Mouse (Mus musculus): ENCODE measurements around the gene Plvap. TPM values are rescaled to one million over a fixed set of nuclear protein-coding genes. Genes with fewer than 3 reads are reported as not detected.
A peak's percentile ranks its signal among the peaks of the same experiment; 100 is the strongest.

The Plvap gene
- total RNA-seq, 2 experiments from 2014 or later = 8.5 to 9.1 TPM

DNA sequence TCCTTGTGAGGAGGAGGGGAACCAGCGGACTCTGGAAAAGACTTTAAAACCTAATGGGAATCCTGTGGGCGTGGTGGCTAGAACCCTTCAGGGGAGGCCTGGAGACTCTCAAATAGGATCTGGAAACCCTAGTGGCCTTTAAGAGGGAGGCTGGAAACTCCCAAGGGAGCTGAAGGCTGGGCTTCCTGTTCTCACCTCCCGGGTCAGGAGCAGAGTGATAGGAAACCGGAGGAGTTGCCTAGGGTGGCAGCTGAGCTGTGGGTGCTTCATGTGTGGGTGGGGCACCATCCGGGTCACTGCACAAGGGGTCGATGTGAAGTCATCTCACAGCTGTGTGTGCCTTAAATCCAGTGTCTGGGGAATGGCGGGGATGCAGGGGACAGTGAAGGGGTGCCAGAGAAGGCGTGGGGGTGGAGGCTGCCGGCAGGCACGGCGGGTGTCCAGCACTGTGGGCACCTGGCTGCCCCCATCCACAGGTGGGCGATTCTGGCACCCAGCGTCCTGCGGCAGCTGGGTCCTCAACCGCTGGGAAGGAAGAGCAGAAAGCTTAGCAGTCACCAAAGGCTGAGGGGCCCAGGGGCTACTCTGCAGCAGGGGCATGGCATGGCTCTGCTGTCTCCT lies 13.6 kb downstream of the Plvap start:
- no peak for TF ChIP-seq CTCF (IDR thresholded peaks at IDR 0.05)
- DNase-seq (ENCODE audit: extremely low spot score in 1 of 2, low spot score in 2 of 2) = no peak
- H3K4me3 ChIP-seq = no peak overlapping the region
- intact Hi-C loops (cut with DNase I) = no loop called here
- no peak overlapping the region for H3K27ac ChIP-seq

DNA sequence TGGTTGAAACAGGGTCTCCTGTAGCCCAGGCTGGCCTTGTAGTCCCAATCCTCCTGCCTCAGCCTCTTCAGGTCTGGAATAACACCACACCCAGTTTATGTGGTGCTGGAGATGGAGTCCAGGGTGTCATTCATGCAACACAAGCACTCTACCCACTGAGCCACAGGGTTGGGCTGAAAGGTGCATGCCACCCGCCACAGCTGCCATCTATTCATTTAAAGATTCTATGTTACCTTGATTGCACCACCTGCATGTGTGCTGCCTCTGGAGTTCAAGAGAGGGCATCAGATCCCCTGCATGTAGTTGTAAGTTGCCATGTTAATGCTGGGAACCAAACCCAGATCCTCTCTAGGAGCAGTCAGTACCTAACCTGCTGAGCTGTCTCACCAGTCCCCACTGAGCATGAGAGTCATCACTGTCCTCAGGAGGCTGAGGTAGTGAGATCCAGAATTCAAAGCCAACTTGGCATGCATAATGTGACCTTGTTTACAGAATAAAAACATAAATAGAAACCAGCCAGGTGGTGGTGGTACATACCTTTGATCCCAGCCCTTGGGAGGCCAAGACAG lies 14.4 kb downstream of the Plvap start:
- no peak for TF ChIP-seq CTCF (IDR thresholded peaks at IDR 0.05)
- no peak overlapping the region for H3K27ac ChIP-seq
- H3K4me3 ChIP-seq = no peak overlapping the region
- no peak for DNase-seq (ENCODE audit: extremely low spot score in 1 of 2, low spot score in 2 of 2)
- intact Hi-C loops (cut with DNase I) = no loop called here

DNA sequence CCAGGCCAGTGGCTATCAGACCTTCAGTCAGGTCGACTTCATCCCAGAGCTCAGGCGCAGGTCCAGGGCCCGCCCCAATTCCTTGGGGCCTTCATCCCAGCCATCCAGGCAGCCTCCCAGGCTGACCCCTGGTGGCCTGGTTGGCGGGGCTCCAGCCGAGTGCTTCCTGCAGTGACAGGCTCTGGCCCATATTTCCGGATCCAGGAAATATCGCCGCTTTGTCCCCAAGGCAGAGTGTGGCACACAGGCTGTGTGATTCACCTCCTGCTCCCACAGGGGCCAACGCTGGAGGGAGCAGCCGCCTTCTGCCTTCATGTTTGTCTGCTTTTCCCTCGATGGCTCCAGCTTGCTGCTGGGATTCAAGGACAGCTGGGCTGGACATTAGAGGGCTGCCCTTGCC lies 15.1 kb downstream of the Plvap start:
- peak; percentile 6 for TF ChIP-seq CTCF (IDR thresholded peaks at IDR 0.05)
- intact Hi-C loops (cut with DNase I) = no loop called here
- DNase-seq (ENCODE audit: extremely low spot score in 1 of 2, low spot score in 2 of 2) = peak in 1 of 2 experiments; percentile 47
- no peak overlapping the region for H3K4me3 ChIP-seq
- H3K27ac ChIP-seq = peak overlapping the region; percentile 36; the same call in 1 of the 2 replicates

DNA sequence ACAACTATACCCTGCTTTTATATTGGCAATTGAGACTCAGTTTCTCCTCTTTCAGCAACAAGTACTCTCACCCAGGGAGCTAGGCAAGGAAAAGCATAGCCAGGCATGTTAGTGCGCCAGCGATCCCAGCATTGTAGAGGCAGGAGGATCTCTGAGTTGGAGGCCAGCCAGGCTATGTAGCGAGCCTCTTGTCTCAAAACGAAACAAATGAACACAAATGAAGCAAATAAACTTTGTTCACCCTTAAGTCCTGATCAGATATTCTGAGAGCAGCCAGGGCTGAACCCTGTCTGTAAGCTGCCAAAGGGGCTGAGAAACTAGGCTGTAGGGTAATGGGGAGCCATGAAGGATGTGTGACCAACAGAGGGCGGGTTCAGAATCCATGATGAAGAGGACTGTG lies 15.7 kb downstream of the Plvap start:
- TF ChIP-seq CTCF (IDR thresholded peaks at IDR 0.05) = no peak
- intact Hi-C loops (cut with DNase I) = loop anchor here (1.0 kb wide), 1 partner anchor 25 kb away; no protein-coding TSS in a partner anchor
- DNase-seq (ENCODE audit: extremely low spot score in 1 of 2, low spot score in 2 of 2) = no peak
- no peak overlapping the region for H3K4me3 ChIP-seq
- no peak overlapping the region for H3K27ac ChIP-seq

DNA sequence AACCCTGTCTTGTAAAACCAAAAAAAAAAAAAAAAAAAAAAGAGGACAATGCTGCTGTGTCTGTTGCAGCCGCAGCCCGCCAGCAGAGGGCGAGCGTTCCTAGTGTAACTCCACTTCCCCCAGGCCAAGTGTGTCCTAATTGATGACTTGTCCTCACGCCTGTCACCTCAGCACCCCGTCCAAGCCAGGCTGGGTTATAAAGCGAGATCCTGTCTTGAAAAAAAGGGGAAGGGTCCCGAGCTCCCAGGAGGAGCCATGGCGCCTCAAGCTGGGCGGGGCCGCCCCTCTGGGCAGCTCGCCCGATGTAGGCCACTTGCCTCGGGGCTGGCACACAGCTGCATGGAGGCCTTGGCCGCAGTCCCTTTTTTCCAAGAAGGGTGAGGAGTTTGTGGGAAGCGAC lies 16.5 kb downstream of the Plvap start:
- Histone ChIP-seq H3K27ac (no peak overlapping the region), H3K4me3 (no peak overlapping the region)
- DNase-seq (ENCODE audit: extremely low spot score in 1 of 2, low spot score in 2 of 2) = peak; percentile 73 to 81
- TF ChIP-seq CTCF (IDR thresholded peaks at IDR 0.05) = peak; percentile 76
- intact Hi-C loops (cut with DNase I) = loop anchor here (1.0 kb wide), 1 partner anchor 26 kb away; no protein-coding TSS in a partner anchor

DNA sequence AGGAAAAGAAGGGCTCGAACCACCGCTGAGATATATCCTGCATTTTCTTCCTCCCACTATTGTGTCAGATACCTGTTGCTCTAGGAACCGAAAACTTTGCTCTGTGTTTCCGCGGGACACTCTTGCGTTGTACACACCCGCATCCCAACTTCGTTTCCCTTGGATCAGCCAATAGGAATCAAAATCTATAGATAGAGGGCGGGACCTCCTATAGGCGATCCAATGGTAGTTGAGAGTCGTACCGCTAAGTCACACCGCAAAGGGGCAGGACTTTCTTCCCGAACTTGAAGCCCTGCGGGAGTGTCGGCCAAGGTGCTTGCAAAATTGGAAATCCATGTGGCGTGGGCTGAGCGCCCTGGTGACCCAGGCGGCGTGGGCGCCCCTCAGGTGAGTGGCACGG lies 23.1 kb downstream of the Plvap start:
- TF ChIP-seq CTCF (IDR thresholded peaks at IDR 0.05) = no peak; the same call in 1 of the 2 replicates
- peak overlapping the region; percentile 69 for H3K27ac ChIP-seq
- peak overlapping the region; percentile 60 for H3K4me3 ChIP-seq
- intact Hi-C loops (cut with DNase I) = no loop called here
- peak; percentile 77 to 85 for DNase-seq (ENCODE audit: extremely low spot score in 1 of 2, low spot score in 2 of 2)

DNA sequence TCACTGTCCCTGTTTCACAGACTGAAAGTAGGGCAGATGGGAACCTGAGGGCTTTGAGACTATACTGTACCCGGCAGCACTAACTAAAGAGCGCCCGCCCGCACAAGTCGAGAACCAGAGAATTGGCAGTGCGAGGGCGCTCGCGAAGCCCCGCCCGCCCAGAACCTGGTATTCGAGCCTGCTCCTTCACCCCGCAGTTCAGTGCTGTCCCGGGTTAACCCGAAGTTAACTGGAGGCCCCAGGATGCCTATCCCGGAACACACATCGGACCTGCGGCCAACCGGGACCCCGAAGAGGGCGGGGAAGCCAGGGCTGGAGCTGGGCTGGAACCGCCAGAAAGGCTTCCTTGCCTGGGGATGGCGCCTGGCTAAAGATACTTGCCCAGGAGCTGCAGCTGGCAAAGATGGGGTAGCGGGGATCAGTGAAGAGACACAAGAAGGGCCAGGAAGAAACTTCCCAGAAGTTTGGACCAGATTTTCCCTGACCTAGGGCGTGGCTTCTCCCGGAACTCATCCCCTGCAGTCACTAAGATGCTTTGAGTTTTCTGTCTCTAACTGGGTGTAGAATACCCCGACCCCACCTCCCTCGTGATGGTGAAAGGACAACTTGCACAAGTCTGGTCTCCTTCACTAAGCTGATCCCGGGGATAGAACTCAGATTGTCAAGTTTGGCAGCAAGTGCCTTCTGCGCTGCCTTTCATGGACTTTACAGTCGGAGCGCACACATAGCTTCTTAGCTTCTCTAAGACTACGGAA lies 23.7 kb downstream of the Plvap start, which contains the start of gene Gtpbp3:
TSS of gene Gtpbp3 (plus strand) at position 413 of the 755 bp plus-strand sequence.
- H3K4me3 ChIP-seq = peak within 1 kb of the TSS; percentile 60
- DNase-seq (ENCODE audit: extremely low spot score in 1 of 2, low spot score in 2 of 2) = peak; percentile 77
- H3K27ac ChIP-seq = peak within 1 kb of the TSS; percentile 80
- intact Hi-C loops (cut with DNase I) = no loop called here
- no peak for TF ChIP-seq CTCF (IDR thresholded peaks at IDR 0.05)

DNA sequence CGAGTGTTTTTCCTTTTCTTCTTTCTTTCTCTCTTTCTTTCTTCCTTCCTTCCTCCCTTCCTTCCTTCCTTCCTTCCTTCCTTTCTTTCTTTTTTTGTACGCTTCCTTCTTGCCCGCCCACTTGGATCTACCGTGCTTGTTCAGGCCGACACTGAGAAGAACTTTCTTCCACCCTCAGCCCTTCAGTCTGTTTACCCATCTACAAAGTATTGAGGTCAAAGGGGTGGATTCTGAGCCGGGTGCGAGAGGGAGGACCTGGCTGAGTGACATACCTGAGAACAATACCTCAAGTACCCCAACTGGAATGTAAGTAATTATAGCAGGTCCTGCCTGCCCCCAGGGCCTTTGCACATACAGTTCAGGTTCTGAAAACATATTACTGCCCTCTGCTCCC lies 25.4 kb downstream of the Plvap start:
- DNase-seq (ENCODE audit: extremely low spot score in 1 of 2, low spot score in 2 of 2) = no peak
- intact Hi-C loops (cut with DNase I) = no loop called here
- peak overlapping the region; percentile 73 for H3K4me3 ChIP-seq
- TF ChIP-seq CTCF (IDR thresholded peaks at IDR 0.05) = no peak
- peak overlapping the region; percentile 85 for H3K27ac ChIP-seq

DNA sequence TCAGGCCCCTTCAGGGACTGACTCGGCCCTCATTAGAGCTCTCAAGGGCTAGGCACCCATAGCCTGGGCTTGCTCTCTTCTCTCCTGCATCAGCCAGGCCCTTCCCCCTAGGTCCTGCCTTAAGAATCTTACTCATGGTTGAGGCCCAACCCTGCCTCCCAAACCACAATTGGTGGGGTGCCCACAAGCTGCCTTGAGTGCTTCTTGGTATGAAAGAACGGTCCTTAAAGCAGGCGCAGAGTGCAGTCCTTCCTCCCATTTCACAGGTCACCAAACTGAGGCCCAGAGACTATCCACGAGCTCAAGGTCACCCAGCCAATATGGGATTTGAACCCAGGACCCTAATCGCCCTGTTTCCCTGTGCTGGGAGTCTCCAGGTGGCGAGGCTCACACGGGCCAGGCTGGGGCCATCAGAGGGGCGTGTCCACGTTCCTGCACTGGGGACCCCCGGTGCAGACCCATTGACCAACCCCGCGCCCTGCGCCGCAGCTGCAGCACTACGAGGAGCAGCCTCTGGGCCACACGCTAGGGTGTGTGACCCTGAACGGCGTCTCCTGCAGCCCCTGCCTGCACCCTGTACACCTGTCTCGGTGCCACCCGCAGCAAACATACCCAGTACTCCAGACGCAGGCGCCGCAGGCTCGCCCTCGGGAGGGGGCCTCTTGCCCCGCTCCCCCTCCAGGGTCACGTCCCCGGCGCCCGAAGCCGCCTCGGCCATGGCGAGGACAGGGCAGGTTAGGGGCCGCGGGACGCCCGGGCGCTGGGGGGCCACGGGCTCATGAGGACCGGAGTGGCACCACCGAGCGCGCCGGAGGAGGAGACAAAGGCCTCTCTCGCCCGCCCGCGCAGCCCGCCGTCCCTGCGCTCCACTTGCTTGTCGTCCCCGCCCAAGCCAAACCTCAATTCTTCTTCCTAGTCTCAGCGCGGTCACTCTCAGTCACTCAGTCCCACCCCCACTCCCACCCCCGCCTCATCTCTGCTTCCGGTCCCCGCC lies 26.1 kb downstream of the Plvap start, which contains the start of gene Ano8:
TSS of gene Ano8 (minus strand) at position 822 of the 994 bp plus-strand sequence.
- H3K27ac ChIP-seq = peak within 1 kb of the TSS; percentile 85
- intact Hi-C loops (cut with DNase I) = loop anchor here (1.0 kb wide), 1 partner anchor 21 kb away; the partner anchor contains the start of gene Mrpl34
- H3K4me3 ChIP-seq = peak within 1 kb of the TSS; percentile 73
- peak; percentile 86 to 87 for DNase-seq (ENCODE audit: extremely low spot score in 1 of 2, low spot score in 2 of 2)
- TF ChIP-seq CTCF (IDR thresholded peaks at IDR 0.05) = no peak

DNA sequence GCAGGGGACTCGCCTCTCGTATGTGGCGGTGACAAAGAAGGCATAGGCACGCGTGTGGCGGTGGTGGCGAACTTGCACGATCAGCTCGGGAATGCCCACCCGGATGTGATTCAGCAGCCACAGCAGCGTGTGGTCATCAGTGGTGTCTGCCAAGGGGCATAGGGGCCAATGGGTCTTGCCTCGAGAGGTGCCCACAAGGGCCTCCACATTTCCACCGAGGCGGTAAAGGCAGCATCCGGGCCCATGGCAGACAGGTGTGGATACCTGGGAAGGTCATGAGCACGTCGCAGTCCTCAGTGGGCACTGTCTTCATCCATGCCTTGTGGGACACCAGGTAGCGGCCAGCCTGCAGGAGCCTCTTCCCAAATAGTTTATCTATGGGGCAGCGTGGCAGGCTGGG lies 26.8 kb downstream of the Plvap start:
- TF ChIP-seq CTCF (IDR thresholded peaks at IDR 0.05) = no peak
- H3K4me3 ChIP-seq = peak overlapping the region; percentile 73
- no peak overlapping the region for H3K27ac ChIP-seq
- intact Hi-C loops (cut with DNase I) = loop anchor here (1.0 kb wide), 1 partner anchor 20 kb away; the partner anchor contains the start of gene Mrpl34
- no peak for DNase-seq (ENCODE audit: extremely low spot score in 1 of 2, low spot score in 2 of 2)

DNA sequence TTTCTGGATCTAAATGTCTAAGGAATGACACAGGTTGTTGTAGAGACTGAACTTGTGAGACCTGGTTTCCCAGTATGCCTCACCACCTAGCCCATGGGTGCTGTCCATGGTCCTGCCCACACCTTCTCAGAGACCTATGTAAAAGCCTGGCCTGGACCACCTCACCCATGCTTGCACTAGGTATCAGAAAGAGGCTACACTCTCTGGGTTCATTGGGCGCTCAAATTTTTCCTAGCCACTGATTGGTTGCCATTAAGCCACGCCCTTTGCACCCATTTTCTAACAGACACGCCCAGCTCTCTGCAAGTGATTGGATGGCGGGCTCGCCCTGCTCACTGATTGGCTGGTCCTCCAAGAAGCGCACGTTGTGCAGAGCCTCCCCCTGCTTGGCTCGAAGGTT lies 27.6 kb downstream of the Plvap start:
- intact Hi-C loops (cut with DNase I) = no loop called here
- Histone ChIP-seq H3K4me3 (no peak overlapping the region), H3K27ac (no peak overlapping the region)
- DNase-seq (ENCODE audit: extremely low spot score in 1 of 2, low spot score in 2 of 2) = no peak
- no peak for TF ChIP-seq CTCF (IDR thresholded peaks at IDR 0.05)
